Mouse (Mus musculus): ENCODE results near the gene Celsr1. TPM values are rescaled to one million over a fixed set of nuclear protein-coding genes. Genes with fewer than 3 reads are reported as not detected.
"Not testable (repeated sequence)": the region's sequence is repeated elsewhere in the genome, so short reads cannot be mapped to it uniquely, and the experiment has no call there.

Celsr1 gene
- polyA plus RNA-seq, 1 experiment from 2014 or later: 1.9 TPM

- ATAC-seq (ENCODE audit: insufficient number of reproducible peaks, low FRiP score, low TSS enrichment, low read depth) (no peak), DNase-seq (ENCODE audit: low spot score) (no peak)
- H3K27me3 ChIP-seq (ENCODE audit: control insufficient read depth, insufficient read depth, low read length): no peaks in the 10 kb centered on the region
- H3K4me3 ChIP-seq (ENCODE audit: low read depth, low read length): no peak overlapping the region
- H3K36me3 ChIP-seq (ENCODE audit: control insufficient read depth, insufficient read depth, low read length): no peaks in the 10 kb centered on the region
- no peak overlapping the region for H3K4me2 ChIP-seq (ENCODE audit: low read depth, severe bottlenecking)
- 90% methylated on average over 12 of the region's 12 CpGs for WGBS
- H3K27ac ChIP-seq (replicated peaks; ENCODE audit: low read depth, low read length): no peak overlapping the region
- H3K9ac ChIP-seq (ENCODE audit: low read length): no peak overlapping the region
- peaks cover 25% of the 10 kb centered on the region for H3K4me1 ChIP-seq (ENCODE audit: control insufficient read depth, insufficient read depth, low read length)
- H3K9me3 ChIP-seq (ENCODE audit: control insufficient read depth, low read length): no peaks in the 10 kb centered on the region
Observed at GRCm38 (mm10) chr15:86060581-86060980, 27.0 kb upstream of the Celsr1 start.

- 82% methylated on average over 7 of the region's 7 CpGs for WGBS
- H3K9me3 ChIP-seq (ENCODE audit: control insufficient read depth, low read length): no peaks in the 10 kb centered on the region
- no peaks in the 10 kb centered on the region for H3K27me3 ChIP-seq (ENCODE audit: control insufficient read depth, insufficient read depth, low read length)
- H3K4me2 ChIP-seq (ENCODE audit: low read depth, severe bottlenecking): peak overlapping the region; percentile 84; the same call in 1 of the 2 replicates
- H3K27ac ChIP-seq (replicated peaks; ENCODE audit: low read depth, low read length): no peak overlapping the region
- DNase-seq (ENCODE audit: low spot score): no peak
- no peak overlapping the region for H3K9ac ChIP-seq (ENCODE audit: low read length)
- H3K4me3 ChIP-seq (ENCODE audit: low read depth, low read length): no peak overlapping the region
- H3K4me1 ChIP-seq (ENCODE audit: control insufficient read depth, insufficient read depth, low read length): peaks cover 25% of the 10 kb centered on the region
- H3K36me3 ChIP-seq (ENCODE audit: control insufficient read depth, insufficient read depth, low read length): no peaks in the 10 kb centered on the region
- ATAC-seq (ENCODE audit: insufficient number of reproducible peaks, low FRiP score, low TSS enrichment, low read depth): no peak
Observed at GRCm38 (mm10) chr15:86059835-86060380, 26.3 kb upstream of the Celsr1 start.

- peak overlapping the region; percentile 84 for H3K4me2 ChIP-seq (ENCODE audit: low read depth, severe bottlenecking)
- ATAC-seq (ENCODE audit: insufficient number of reproducible peaks, low FRiP score, low TSS enrichment, low read depth): peak; percentile 31; the same call in 1 of the 2 replicates
- H3K27ac ChIP-seq (replicated peaks; ENCODE audit: low read depth, low read length): no peak overlapping the region; the same call in 1 of the 2 replicates
- no peaks in the 10 kb centered on the region for H3K9me3 ChIP-seq (ENCODE audit: control insufficient read depth, low read length)
- no peak for DNase-seq (ENCODE audit: low spot score)
- 0 out of 2 replicates have a peak, but pooled peaks cover under 1% of the 10 kb centered on the region for H3K27me3 ChIP-seq (ENCODE audit: control insufficient read depth, insufficient read depth, low read length)
- WGBS: 2% methylated on average over 48 of the region's 49 CpGs
- peak overlapping the region; percentile 75 for H3K4me3 ChIP-seq (ENCODE audit: low read depth, low read length)
- H3K4me1 ChIP-seq (ENCODE audit: control insufficient read depth, insufficient read depth, low read length): peaks cover 25% of the 10 kb centered on the region
- H3K36me3 ChIP-seq (ENCODE audit: control insufficient read depth, insufficient read depth, low read length): no peaks in the 10 kb centered on the region
- peak overlapping the region; percentile 90 for H3K9ac ChIP-seq (ENCODE audit: low read length)
Observed at GRCm38 (mm10) chr15:86058931-86059834, 25.6 kb upstream of the Celsr1 start.

- H3K4me2 ChIP-seq (ENCODE audit: low read depth, severe bottlenecking): peak overlapping the region; percentile 84
- no peak overlapping the region; the same call in 1 of the 2 replicates for H3K27ac ChIP-seq (replicated peaks; ENCODE audit: low read depth, low read length)
- no peaks in the 10 kb centered on the region for H3K9me3 ChIP-seq (ENCODE audit: control insufficient read depth, low read length)
- under 1% methylated on average over 29 of the region's 70 CpGs for WGBS
- H3K4me3 ChIP-seq (ENCODE audit: low read depth, low read length): peak overlapping the region; percentile 75
- ATAC-seq (ENCODE audit: insufficient number of reproducible peaks, low FRiP score, low TSS enrichment, low read depth) (peak; percentile 61; the same call in 1 of the 2 replicates), DNase-seq (ENCODE audit: low spot score) (peak; percentile 83)
- H3K9ac ChIP-seq (ENCODE audit: low read length): peak overlapping the region; percentile 90
- H3K4me1 ChIP-seq (ENCODE audit: control insufficient read depth, insufficient read depth, low read length): peaks cover 25% of the 10 kb centered on the region
- no peaks in the 10 kb centered on the region for H3K36me3 ChIP-seq (ENCODE audit: control insufficient read depth, insufficient read depth, low read length)
- H3K27me3 ChIP-seq (ENCODE audit: control insufficient read depth, insufficient read depth, low read length): 0 out of 2 replicates have a peak, but pooled peaks cover 2% of the 10 kb centered on the region
Observed at GRCm38 (mm10) chr15:86058394-86058915, 24.9 kb upstream of the Celsr1 start.

GRCm38 (mm10) chr15:86057908-86058307 is 24.3 kb upstream of the Celsr1 start:
- DNase-seq (ENCODE audit: low spot score): peak; percentile 54

GRCm38 (mm10) chr15:86057413-86057812 is 23.8 kb upstream of the Celsr1 start, which contains the start of gene Gramd4:
TSS of gene Gramd4 (plus strand) at chr15:86057695.
- Histone ChIP-seq H3K27me3 (ENCODE audit: control insufficient read depth, insufficient read depth, low read length) (0 out of 2 replicates have a peak, but pooled peaks cover 2% of the 10 kb centered on the region), H3K36me3 (ENCODE audit: control insufficient read depth, insufficient read depth, low read length) (no peaks in the 10 kb centered on the region), H3K4me3 (ENCODE audit: low read depth, low read length) (peak within 1 kb of the TSS; percentile 75), H3K4me2 (ENCODE audit: low read depth, severe bottlenecking) (peak within 1 kb of the TSS; percentile 84), H3K4me1 (ENCODE audit: control insufficient read depth, insufficient read depth, low read length) (peaks cover 25% of the 10 kb centered on the region), H3K27ac (replicated peaks; ENCODE audit: low read depth, low read length) (no peak within 1 kb of the TSS), H3K9me3 (ENCODE audit: control insufficient read depth, low read length) (no peaks in the 10 kb centered on the region), H3K9ac (ENCODE audit: low read length) (peak within 1 kb of the TSS; percentile 90)
- 18% methylated on average over 6 of the region's 6 CpGs for WGBS
- DNase-seq (ENCODE audit: low spot score) (peak; percentile 35), ATAC-seq (ENCODE audit: insufficient number of reproducible peaks, low FRiP score, low TSS enrichment, low read depth) (0 out of 2 replicates have a peak, but pooled peaks have one; percentile 1)

More at GRCm38 (mm10) chr15:86057908-86058307, 24.3 kb upstream of the Celsr1 start:
- Histone ChIP-seq H3K9me3 (ENCODE audit: control insufficient read depth, low read length) (no peaks in the 10 kb centered on the region), H3K9ac (ENCODE audit: low read length) (peak overlapping the region; percentile 90), H3K4me3 (ENCODE audit: low read depth, low read length) (peak overlapping the region; percentile 75), H3K27ac (replicated peaks; ENCODE audit: low read depth, low read length) (no peak overlapping the region), H3K4me1 (ENCODE audit: control insufficient read depth, insufficient read depth, low read length) (peaks cover 25% of the 10 kb centered on the region), H3K27me3 (ENCODE audit: control insufficient read depth, insufficient read depth, low read length) (0 out of 2 replicates have a peak, but pooled peaks cover 2% of the 10 kb centered on the region), H3K4me2 (ENCODE audit: low read depth, severe bottlenecking) (peak overlapping the region; percentile 84), H3K36me3 (ENCODE audit: control insufficient read depth, insufficient read depth, low read length) (no peaks in the 10 kb centered on the region)
- peak; percentile 46; the same call in 1 of the 2 replicates for ATAC-seq (ENCODE audit: insufficient number of reproducible peaks, low FRiP score, low TSS enrichment, low read depth)
- WGBS: 4% methylated on average over 7 of the region's 7 CpGs

- no peaks in the 10 kb centered on the region for H3K9me3 ChIP-seq (ENCODE audit: control insufficient read depth, low read length)
- H3K27ac ChIP-seq (replicated peaks; ENCODE audit: low read depth, low read length): no peak overlapping the region
- no peak overlapping the region for H3K9ac ChIP-seq (ENCODE audit: low read length)
- H3K4me2 ChIP-seq (ENCODE audit: low read depth, severe bottlenecking): no peak overlapping the region
- peaks cover 21% of the 10 kb centered on the region for H3K4me1 ChIP-seq (ENCODE audit: control insufficient read depth, insufficient read depth, low read length)
- ATAC-seq (ENCODE audit: insufficient number of reproducible peaks, low FRiP score, low TSS enrichment, low read depth): no peak
- H3K4me3 ChIP-seq (ENCODE audit: low read depth, low read length): no peak overlapping the region
- DNase-seq (ENCODE audit: low spot score): no peak
- H3K27me3 ChIP-seq (ENCODE audit: control insufficient read depth, insufficient read depth, low read length): 0 out of 2 replicates have a peak, but pooled peaks cover 2% of the 10 kb centered on the region
- WGBS: 88% methylated on average over 5 of the region's 5 CpGs
- no peaks in the 10 kb centered on the region for H3K36me3 ChIP-seq (ENCODE audit: control insufficient read depth, insufficient read depth, low read length)
Observed at GRCm38 (mm10) chr15:86056221-86056760, 22.7 kb upstream of the Celsr1 start.

GRCm38 (mm10) chr15:86054861-86055260 is 21.3 kb upstream of the Celsr1 start:
- DNase-seq (ENCODE audit: low spot score); H3K27ac ChIP-seq (replicated peaks; ENCODE audit: low read depth, low read length); ATAC-seq (ENCODE audit: insufficient number of reproducible peaks, low FRiP score, low TSS enrichment, low read depth); H3K4me3 ChIP-seq (ENCODE audit: low read depth, low read length); H3K9me3 ChIP-seq (ENCODE audit: control insufficient read depth, low read length); H3K9ac ChIP-seq (ENCODE audit: low read length); H3K4me2 ChIP-seq (ENCODE audit: low read depth, severe bottlenecking); H3K27me3 ChIP-seq (ENCODE audit: control insufficient read depth, insufficient read depth, low read length); H3K36me3 ChIP-seq (ENCODE audit: control insufficient read depth, insufficient read depth, low read length): not testable (repeated sequence)
- 74% methylated on average over 3 of the region's 3 CpGs for WGBS
- H3K4me1 ChIP-seq (ENCODE audit: control insufficient read depth, insufficient read depth, low read length): peaks cover 12% of the 10 kb centered on the region; the same call in 1 of the 2 replicates
